In genomic region chr10:9650050-9650825, GRCm38 (mm10) we compare ENCODE assay signal across 12 mouse cellular contexts. TPM values are rescaled to one million over a fixed set of nuclear protein-coding genes. Genes with fewer than 3 reads are reported as not detected.
DNase-seq lines count a peak whose midpoint lies in the region; ATAC-seq and TF ChIP-seq lines count a peak whose summit lies in the region.
"Had no signal": no experiment of that assay in that cellular context is flagged by ENCODE, and none has a peak within 500 bp of the region (broad histone marks: within the 10 kb centered on the region; RNA-seq: fewer than 3 reads in every experiment).

No protein-coding gene starts in this region.

- TF ChIP-seq CTCF in forebrain, postnatal 0 days (IDR thresholded peaks at IDR 0.05; ENCODE audit: low read depth) = no peak
- TF ChIP-seq CTCF in stomach, postnatal 0 days (IDR thresholded peaks at IDR 0.05; ENCODE audit: low read depth) = no peak; the same call in 1 of the 2 replicates

- peak; percentile 55 for ATAC-seq in forebrain, postnatal 0 days
- ATAC-seq in stomach, postnatal 0 days (ENCODE audit: low FRiP score, low TSS enrichment) = no peak

- H3K27ac ChIP-seq in forebrain, postnatal 0 days (ENCODE audit: low read depth, low read length) = no peak overlapping the region
- no peak overlapping the region for H3K27ac ChIP-seq in stomach, postnatal 0 days (replicated peaks)
- H3K27ac ChIP-seq: heart, embryonic 10.5 days; macrophage had no signal

- DNase-seq in kidney, postnatal 10 days = peak; percentile 16
- no peak for DNase-seq in kidney, adult 9 months
- DNase-seq in right cerebral cortex, adult 2 months (ENCODE audit: low spot score in 2 of 2) = peak; percentile 33 to 56
- no peak for DNase-seq in right cerebral cortex, postnatal 14 days
- DNase-seq in forebrain, postnatal 0 days = peak; percentile 10
- no peak for DNase-seq in stomach, postnatal 0 days (ENCODE audit: low spot score)
- no peak for DNase-seq in thymus, postnatal 10 days (ENCODE audit: low spot score in 2 of 2)
- DNase-seq in c-Kit-positive CD71-positive TER-119-positive erythroid progenitor cells, embryonic 14.5 days (ENCODE audit: low spot score) = no peak
- DNase-seq: adrenal gland, adult 8-10 months; thymus, postnatal 14 days had no signal

- H3K4me3 ChIP-seq in forebrain, postnatal 0 days (ENCODE audit: low read depth, low read length) = no peak overlapping the region
- H3K4me3 ChIP-seq in stomach, postnatal 0 days (ENCODE audit: low read depth, low read length) = no peak overlapping the region
- H3K4me3 ChIP-seq: heart, embryonic 10.5 days had no signal

- no peak overlapping the region for H3K4me2 ChIP-seq in forebrain, postnatal 0 days (ENCODE audit: low read depth)
- H3K4me2 ChIP-seq in stomach, postnatal 0 days (replicated peaks; ENCODE audit: low read depth) = no peak overlapping the region; the same call in 1 of the 2 replicates

- H3K9me3 ChIP-seq in forebrain, postnatal 0 days (ENCODE audit: low read length) = no peaks in the 10 kb centered on the region
- H3K9me3 ChIP-seq in stomach, postnatal 0 days (ENCODE audit: control insufficient read depth, low read length) = no peaks in the 10 kb centered on the region
- H3K9me3 ChIP-seq: heart, embryonic 10.5 days had no signal

- H3K36me3 ChIP-seq in forebrain, postnatal 0 days (ENCODE audit: insufficient read depth) = no peaks in the 10 kb centered on the region
- no peaks in the 10 kb centered on the region for H3K36me3 ChIP-seq in stomach, postnatal 0 days (ENCODE audit: control insufficient read depth, insufficient read depth, low read length)
- H3K36me3 ChIP-seq: heart, embryonic 10.5 days had no signal

- H3K27me3 ChIP-seq in forebrain, postnatal 0 days (ENCODE audit: insufficient read depth, low read length) = no peaks in the 10 kb centered on the region
- H3K27me3 ChIP-seq in stomach, postnatal 0 days (ENCODE audit: control insufficient read depth, insufficient read depth, low read length) = no peaks in the 10 kb centered on the region

- WGBS in forebrain, postnatal 0 days = 22% methylated on average over 6 of the region's 6 CpGs
- 24% methylated on average over 6 of the region's 6 CpGs for whole genome bisulfite sequencing in stomach, postnatal 0 days

- TF ChIP-seq EP300 in stomach, postnatal 0 days (optimal IDR thresholded peaks at IDR 0.05) = peak; percentile 57

- H3K4me1 ChIP-seq in forebrain, postnatal 0 days (ENCODE audit: insufficient read depth) = peaks cover 9% of the 10 kb centered on the region; the same call in 1 of the 2 replicates
- no peaks in the 10 kb centered on the region for H3K4me1 ChIP-seq in stomach, postnatal 0 days (replicated peaks; ENCODE audit: control insufficient read depth, insufficient read depth)

- H3K9ac ChIP-seq in forebrain, postnatal 0 days = no peak overlapping the region
- no peak overlapping the region for H3K9ac ChIP-seq in stomach, postnatal 0 days (ENCODE audit: low read length)

RNA-seq across cellular contexts. Expression of gene Samd5, which starts 24.8 kb away (rescaled TPM):
- total RNA-seq in forebrain, postnatal 0 days (2014; rRNA removed) = 9.8 and 12.8 TPM in 2 replicates
- 1.9 and 4.1 TPM in 2 replicates for polyA plus RNA-seq in forebrain, postnatal 0 days (2015; fragmentation: Nextera tagmentation; extraction: Ambion mirVana)
- 4.6 and 4.7 TPM in 2 replicates for polyA plus RNA-seq in stomach, postnatal 0 days (2015; fragmentation: Nextera tagmentation; extraction: Ambion mirVana)

Comparison
In these comparisons a context has a peak if more than half of its experiments do, and no peak if none do; other contexts are left out.
1. DNase-seq: peak in kidney, postnatal 10 days (single experiment), right cerebral cortex, adult 2 months (2 of 2) and forebrain, postnatal 0 days (single experiment); none in kidney, adult 9 months (single experiment), right cerebral cortex, postnatal 14 days (single experiment), stomach, postnatal 0 days (single experiment), thymus, postnatal 10 days (0 of 2) and c-Kit-positive CD71-positive TER-119-positive erythroid progenitor cells, embryonic 14.5 days (single experiment).